Mouse (Mus musculus) embryonic fibroblast, embryonic 13.5 days (primary cell): ENCODE results near the gene Zfp263.

Source experiments
- CTCF ChIP-seq: IDR thresholded peaks from 2 replicates; pipeline ENCODE4 v1.5.1; 2011; ENCODE audit warnings: mild to moderate bottlenecking, control low read depth, low read length, moderate library complexity, borderline replicate concordance; ENCODE audit not compliant: insufficient read depth
- POLR2A ChIP-seq: IDR thresholded peaks from 2 replicates; pipeline ENCODE4 v1.6.1; 2011; ENCODE audit warnings: low read depth, mild to moderate bottlenecking, control low read depth, low read length, moderate library complexity

GRCm38 (mm10) chr16:3777986-3778385 lies 34.1 kb downstream of the Zfp263 start:
- TF ChIP-seq CTCF = no peak
- TF ChIP-seq POLR2A = no peak
